Mouse (Mus musculus) ES-Bruce4 (cell line): ENCODE data around the gene Odf4. TPM values are rescaled to one million over a fixed set of nuclear protein-coding genes. Genes with fewer than 3 reads are reported as not detected.
A peak's percentile ranks its signal among the peaks of the same experiment; 100 is the strongest.

Experiments used
- H3K27ac ChIP-seq: 2 replicates; pipeline ENCODE4 v1.5.1; 2012; ENCODE audit warnings: low read length, inconsistent platforms; ENCODE audit not compliant: insufficient read depth
- H3K27me3 ChIP-seq: 2 replicates; pipeline ENCODE4 v1.6.1; 2012; ENCODE audit warnings: mild to moderate bottlenecking, low read length, inconsistent platforms; ENCODE audit not compliant: control insufficient read depth, poor library complexity, insufficient read depth, severe bottlenecking
- H3K36me3 ChIP-seq: 2 replicates; pipeline ENCODE4 v1.6.1; 2012; ENCODE audit warnings: inconsistent platforms, mild to moderate bottlenecking, low read length, moderate library complexity; ENCODE audit not compliant: control insufficient read depth, poor library complexity, insufficient read depth, severe bottlenecking
- H3K4me1 ChIP-seq: one replicate; pipeline ENCODE4 v1.8.1; 2011; ENCODE audit warnings: low read length; ENCODE audit not compliant: control insufficient read depth, insufficient read depth
- H3K4me3 ChIP-seq: 2 replicates; pipeline ENCODE4 v1.5.1; 2011; ENCODE audit warnings: low read depth, mild to moderate bottlenecking, low read length
- H3K9ac ChIP-seq: 2 replicates; pipeline ENCODE4 v1.6.1; 2012; ENCODE audit warnings: low read depth, mild to moderate bottlenecking, inconsistent platforms; ENCODE audit not compliant: poor library complexity, severe bottlenecking
- H3K9me3 ChIP-seq: replicated peaks from 2 replicates; pipeline ENCODE4 v1.6.1; 2012; ENCODE audit warnings: mild to moderate bottlenecking, low read length, inconsistent platforms; ENCODE audit not compliant: control insufficient read depth, poor library complexity, insufficient read depth, severe bottlenecking
- CTCF ChIP-seq: IDR thresholded peaks from one replicate; pipeline ENCODE4 v1.8.1; 2011; ENCODE audit warnings: low read depth, low read length
- EP300 ChIP-seq: IDR thresholded peaks from 2 replicates; pipeline ENCODE4 v1.6.1; 2011; ENCODE audit warnings: low read depth, low read length; ENCODE audit not compliant: insufficient read depth
- POLR2A ChIP-seq: IDR thresholded peaks from one replicate; pipeline ENCODE4 v1.8.1; 2011; ENCODE audit warnings: low read length; ENCODE audit not compliant: insufficient read depth
- polyA plus RNA-seq: library from polyadenylated mRNA; stranded (reverse); fragments of >200 nt; gene quantifications from 2 replicates; pipeline ENCODE4 v1.2.4, GENCODE M21; 2011; ENCODE audit warnings: low read depth; ENCODE audit not compliant: missing spikeins, insufficient read depth, insufficient read length

Gene Odf4
- polyA plus RNA-seq, 1 experiment, result not detected

DNA sequence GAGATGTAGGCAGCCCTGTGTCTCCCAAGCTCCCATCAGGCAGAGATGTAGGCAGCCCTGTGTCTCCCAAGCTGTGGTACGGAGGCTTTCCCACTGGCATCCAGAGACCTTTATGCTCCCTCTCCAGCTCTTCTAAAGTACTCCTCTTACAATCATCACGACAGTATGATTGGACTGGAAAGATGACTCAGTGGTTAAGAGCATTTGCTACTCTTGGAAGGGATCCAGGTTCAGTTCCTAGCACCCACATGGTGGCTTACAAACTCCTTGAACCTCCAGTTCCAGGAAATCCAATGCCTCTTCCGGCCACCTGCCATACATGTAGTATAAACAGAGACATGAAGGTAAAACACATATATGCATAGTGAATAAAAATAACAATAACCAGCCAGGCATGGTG, 34.7 kb upstream of the Odf4 start:
- no peak for TF ChIP-seq POLR2A
- Histone ChIP-seq H3K4me3 (no peak overlapping the region), H3K36me3 (no peaks in the 10 kb centered on the region), H3K9me3 (no peaks in the 10 kb centered on the region), H3K4me1 (peaks cover 6% of the 10 kb centered on the region), H3K27ac (peak overlapping the region; percentile 49), H3K9ac (no peak overlapping the region), H3K27me3 (no peaks in the 10 kb centered on the region)

GRCm38 (mm10) chr11:68957971-68958370, 31.1 kb upstream of the Odf4 start:
- Histone ChIP-seq H3K4me3 (no peak overlapping the region), H3K27ac (no peak overlapping the region), H3K36me3 (no peaks in the 10 kb centered on the region), H3K9ac (0 out of 2 replicates have a peak overlapping the region, but pooled peaks have one; percentile 21), H3K9me3 (no peaks in the 10 kb centered on the region), H3K4me1 (peaks cover 5% of the 10 kb centered on the region), H3K27me3 (no peaks in the 10 kb centered on the region)
- no peak for TF ChIP-seq POLR2A
- TF ChIP-seq EP300, result no peak
- no peak for TF ChIP-seq CTCF

- TF ChIP-seq CTCF, result no peak
- no peak for TF ChIP-seq EP300
- no peak for TF ChIP-seq POLR2A
- Histone ChIP-seq H3K36me3 (no peaks in the 10 kb centered on the region), H3K27me3 (no peaks in the 10 kb centered on the region), H3K4me1 (peaks cover 4% of the 10 kb centered on the region), H3K27ac (no peak within 1 kb of the TSS), H3K4me3 (peak within 1 kb of the TSS; percentile 69), H3K9ac (peak within 1 kb of the TSS; percentile 21; the same call in 1 of the 2 replicates), H3K9me3 (no peaks in the 10 kb centered on the region)
Measured at GRCm38 (mm10) chr11:68957308-68957707, 30.4 kb upstream of the Odf4 start, which contains the start of gene Arhgef15. Gene Arhgef15, minus strand, starts transcription at chr11:68957480.

- no peaks in the 10 kb centered on the region for H3K9me3 ChIP-seq
- no peak for TF ChIP-seq CTCF
- no peak for TF ChIP-seq POLR2A
- no peak for TF ChIP-seq EP300
- H3K27me3 ChIP-seq, result no peaks in the 10 kb centered on the region
- H3K4me3 ChIP-seq, result peak overlapping the region; percentile 69
- H3K4me1 ChIP-seq, result peaks cover 3% of the 10 kb centered on the region
- H3K36me3 ChIP-seq, result no peaks in the 10 kb centered on the region
- no peak overlapping the region for H3K27ac ChIP-seq
- peak overlapping the region; percentile 21; the same call in 1 of the 2 replicates for H3K9ac ChIP-seq
Measured at GRCm38 (mm10) chr11:68956697-68957096, 29.8 kb upstream of the Odf4 start.

DNA sequence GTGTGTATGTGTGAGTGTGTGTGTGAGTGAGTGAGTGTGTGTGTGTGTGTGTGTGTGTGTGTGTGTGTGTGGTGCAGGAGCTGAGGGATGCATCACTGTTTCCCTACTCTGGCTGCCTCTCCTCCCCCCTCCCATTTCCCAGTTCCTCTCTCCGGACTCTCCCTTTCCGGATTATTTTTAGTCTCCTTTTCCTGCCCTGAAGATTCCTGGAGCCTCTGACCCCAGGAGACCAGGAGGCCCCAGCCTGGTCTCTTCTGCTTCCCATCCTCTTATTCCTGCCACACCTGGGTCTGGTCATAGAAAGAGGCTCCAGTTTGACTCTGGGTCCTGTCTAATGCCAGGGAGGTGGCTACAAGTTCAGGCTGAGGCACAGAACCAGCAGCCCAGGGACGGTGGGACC, 29.2 kb upstream of the Odf4 start:
- H3K27me3 ChIP-seq, result no peaks in the 10 kb centered on the region
- no peaks in the 10 kb centered on the region for H3K36me3 ChIP-seq
- no peak overlapping the region for H3K27ac ChIP-seq
- H3K4me3 ChIP-seq, result no peak overlapping the region
- TF ChIP-seq EP300 (no peak), CTCF (no peak), POLR2A (no peak)
- H3K9me3 ChIP-seq, result no peaks in the 10 kb centered on the region
- H3K9ac ChIP-seq, result peak overlapping the region; percentile 21; the same call in 1 of the 2 replicates
- peaks cover 2% of the 10 kb centered on the region for H3K4me1 ChIP-seq

- Histone ChIP-seq H3K4me1 (peaks cover 2% of the 10 kb centered on the region), H3K9me3 (no peaks in the 10 kb centered on the region), H3K27ac (no peak overlapping the region), H3K9ac (no peak overlapping the region), H3K4me3 (no peak overlapping the region), H3K36me3 (no peaks in the 10 kb centered on the region), H3K27me3 (no peaks in the 10 kb centered on the region)
- no peak for TF ChIP-seq CTCF
- no peak for TF ChIP-seq POLR2A
- TF ChIP-seq EP300, result no peak
Measured at GRCm38 (mm10) chr11:68955473-68955872, 28.6 kb upstream of the Odf4 start.
